Mouse (Mus musculus): ENCODE measurements around the gene Auts2.

Auts2 gene

GRCm38 (mm10) chr5:131644331-131644730, 898.8 kb downstream of the Auts2 start:
- DNase-seq: no peak

GRCm38 (mm10) chr5:131643176-131644174, 899.7 kb downstream of the Auts2 start:
- peak; percentile 49 for DNase-seq

- no peak for DNase-seq
These were observed 900.4 kb downstream of the Auts2 start for GRCm38 (mm10) chr5:131642752-131643151.

GRCm38 (mm10) chr5:131636431-131636830, 906.7 kb downstream of the Auts2 start:
- no peak for DNase-seq

GRCm38 (mm10) chr5:131634731-131635130, 908.4 kb downstream of the Auts2 start:
- no peak for DNase-seq

- DNase-seq: no peak
These were observed 911.2 kb downstream of the Auts2 start for GRCm38 (mm10) chr5:131631998-131632379.

- DNase-seq: no peak
These were observed 911.8 kb downstream of the Auts2 start for GRCm38 (mm10) chr5:131631038-131631997.

GRCm38 (mm10) chr5:131630577-131630976, 912.6 kb downstream of the Auts2 start:
- no peak for DNase-seq

GRCm38 (mm10) chr5:131616113-131616876, 926.8 kb downstream of the Auts2 start:
- peak; percentile 59 for DNase-seq

- DNase-seq: no peak
These were observed 928.9 kb downstream of the Auts2 start for GRCm38 (mm10) chr5:131614238-131614637.

GRCm38 (mm10) chr5:131613301-131613700, 929.8 kb downstream of the Auts2 start:
- DNase-seq: no peak

GRCm38 (mm10) chr5:131610702-131611101, 932.4 kb downstream of the Auts2 start:
- DNase-seq: no peak

GRCm38 (mm10) chr5:131606786-131607185, 936.4 kb downstream of the Auts2 start:
- no peak for DNase-seq

- no peak for DNase-seq
These were observed 941.0 kb downstream of the Auts2 start for GRCm38 (mm10) chr5:131601934-131602692.

- peak; percentile 44 for DNase-seq
These were observed 942.6 kb downstream of the Auts2 start for GRCm38 (mm10) chr5:131600325-131601125.

GRCm38 (mm10) chr5:131597503-131597902, 945.6 kb downstream of the Auts2 start:
- no peak for DNase-seq

GRCm38 (mm10) chr5:131596591-131596990, 946.6 kb downstream of the Auts2 start:
- DNase-seq: no peak

- no peak for DNase-seq
These were observed 947.4 kb downstream of the Auts2 start for GRCm38 (mm10) chr5:131595730-131596129.

GRCm38 (mm10) chr5:131594597-131594996, 948.5 kb downstream of the Auts2 start:
- DNase-seq: no peak

- DNase-seq: no peak
These were observed 949.9 kb downstream of the Auts2 start for GRCm38 (mm10) chr5:131593261-131593660.

GRCm38 (mm10) chr5:131589948-131590467, 953.1 kb downstream of the Auts2 start:
- no peak for DNase-seq
